Mouse (Mus musculus): ENCODE measurements around the gene Olfr1200. TPM values are rescaled to one million over a fixed set of nuclear protein-coding genes. Genes with fewer than 3 reads are reported as not detected.

Olfr1200 gene
- not detected in 4 replicates for total RNA-seq (2023)

GRCm38 (mm10) chr2:88770388-88770787 is at the start of gene Olfr1200:
Gene Olfr1200 (minus strand): TSS chr2:88770488.

GRCm38 (mm10) chr2:88814196-88814595 is 43.9 kb upstream of the Olfr1200 start, which contains the start of gene Olfr1202:
Gene Olfr1202 (plus strand): TSS chr2:88814496.

GRCm38 (mm10) chr2:88792736-88793135 is 22.4 kb upstream of the Olfr1200 start, which contains the start of gene Olfr1201:
Gene Olfr1201 (plus strand): TSS chr2:88793036.

GRCm38 (mm10) chr2:88760369-88760768 is 9.9 kb downstream of the Olfr1200 start, which contains the start of gene Olfr1199:
Gene Olfr1199 (minus strand): TSS chr2:88760469.

GRCm38 (mm10) chr2:88751270-88751669 is 19.0 kb downstream of the Olfr1200 start, which contains the start of gene Olfr1198:
Gene Olfr1198 (minus strand): TSS chr2:88751370.

GRCm38 (mm10) chr2:88732266-88732665 is 38.0 kb downstream of the Olfr1200 start, which contains the start of gene Olfr1197:
Gene Olfr1197 (minus strand): TSS chr2:88732366.

Other genes with a start within 250 kb of the Olfr1200 start
- gene Olfr1188, start 213.6 kb downstream of the Olfr1200 start, total RNA-seq (2023) = not detected in 4 replicates
- not detected in 4 replicates for gene Olfr1189, start 184.0 kb downstream of the Olfr1200 start, total RNA-seq (2023)
- gene Olfr1191-ps1, start 129.9 kb downstream of the Olfr1200 start, total RNA-seq (2023) = 0.09 to 0.20 TPM in 2 of 4 replicates, not detected in the others
- not detected in 4 replicates for gene Olfr1192-ps1, start 122.0 kb downstream of the Olfr1200 start, total RNA-seq (2023)
- not detected in 4 replicates for gene Olfr1193, start 94.9 kb downstream of the Olfr1200 start, total RNA-seq (2023)
- not detected in 4 replicates for gene Olfr1195, start 81.3 kb downstream of the Olfr1200 start, total RNA-seq (2023)
- gene Olfr1196, start 65.9 kb downstream of the Olfr1200 start, total RNA-seq (2023) = not detected in 4 replicates
- gene Olfr1197, start 38.1 kb downstream of the Olfr1200 start, total RNA-seq (2023) = not detected in 4 replicates
- not detected in 4 replicates for gene Olfr1198, start 19.1 kb downstream of the Olfr1200 start, total RNA-seq (2023)
- not detected in 4 replicates for gene Olfr1199, start 10.0 kb downstream of the Olfr1200 start, total RNA-seq (2023)
- gene Olfr1201, start 22.5 kb upstream of the Olfr1200 start, total RNA-seq (2023) = not detected in 4 replicates
- not detected in 4 replicates for gene Olfr1202, start 44.0 kb upstream of the Olfr1200 start, total RNA-seq (2023)
- gene Olfr1205, start 59.2 kb upstream of the Olfr1200 start, total RNA-seq (2023) = not detected in 4 replicates
- gene Olfr1204, start 78.8 kb upstream of the Olfr1200 start, total RNA-seq (2023) = not detected in 4 replicates
- not detected in 4 replicates for gene Olfr1206, start 92.7 kb upstream of the Olfr1200 start, total RNA-seq (2023)
- gene Olfr1208, start 131.8 kb upstream of the Olfr1200 start, total RNA-seq (2023) = not detected in 4 replicates
- not detected in 4 replicates for gene Olfr1209, start 144.7 kb upstream of the Olfr1200 start, total RNA-seq (2023)
- not detected in 4 replicates for gene Olfr1211, start 167.6 kb upstream of the Olfr1200 start, total RNA-seq (2023)
- not detected in 4 replicates for gene Olfr1212, start 183.5 kb upstream of the Olfr1200 start, total RNA-seq (2023)
- not detected in 4 replicates for gene Gm13762, start 209.8 kb upstream of the Olfr1200 start, total RNA-seq (2023)
- not detected in 4 replicates for gene Olfr1214, start 222.2 kb upstream of the Olfr1200 start, total RNA-seq (2023)
- gene Olfr1215, start 236.5 kb upstream of the Olfr1200 start, total RNA-seq (2023) = not detected in 4 replicates
- gene Olfr1216, start 247.9 kb upstream of the Olfr1200 start, total RNA-seq (2023) = not detected in 4 replicates